Mouse (Mus musculus): ENCODE measurements at regions not wholly inside any gene's neighbourhood (a gene's known extent, or its start where the extent isn't known, plus 50 kb on each side); places are given as distances from the start of the nearest gene placed in this dataset.

DNA sequence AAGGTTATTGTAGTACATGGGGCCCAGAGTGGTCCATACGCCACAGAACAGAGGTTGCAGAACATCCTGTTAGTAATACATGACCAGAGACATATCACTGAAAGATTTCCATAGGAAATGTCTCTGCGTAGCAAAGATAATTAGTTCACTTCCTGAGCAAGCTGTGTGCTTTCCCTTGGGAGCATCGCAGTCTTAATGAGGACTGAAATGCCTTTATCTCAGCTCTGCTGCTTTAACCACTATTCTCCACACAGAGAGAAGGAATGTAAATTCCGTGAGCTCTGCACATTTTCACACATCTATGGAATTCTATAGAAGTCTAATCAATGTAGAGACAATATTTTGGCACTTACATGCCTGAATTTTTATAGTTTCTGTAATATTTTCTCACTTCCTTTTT is 1454.7 kb upstream of the Pcdh10 start:
- no peak for DNase-seq (ENCODE audit: low spot score)

DNA sequence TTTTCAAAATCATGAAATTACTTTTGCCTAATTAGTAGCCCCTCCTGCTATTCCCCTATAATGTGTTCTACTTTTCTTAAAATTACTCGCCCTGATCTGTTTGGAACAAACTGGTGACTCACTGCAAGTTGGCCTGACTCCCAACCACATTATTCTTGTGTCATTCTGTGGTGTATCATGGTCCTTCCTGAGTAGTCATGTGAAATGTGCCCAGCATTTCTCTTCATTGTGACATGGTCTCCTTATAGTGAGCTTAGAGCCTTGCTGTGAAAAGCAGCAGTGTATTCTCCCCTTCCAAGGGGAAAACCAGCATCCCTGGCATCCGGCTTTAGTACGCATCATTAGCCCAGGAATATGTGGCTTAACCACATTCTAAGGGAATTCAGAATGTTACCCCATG is 1432.4 kb upstream of the Pcdh10 start:
- peak; percentile 4 for DNase-seq (ENCODE audit: low spot score)
